Mouse (Mus musculus) bone marrow, adult 2 months (tissue): ENCODE results near the gene Os9. TPM values are rescaled to one million over a fixed set of nuclear protein-coding genes. Genes with fewer than 3 reads are reported as not detected.
A peak's percentile ranks its signal among the peaks of the same experiment; 100 is the strongest.
"Not testable (repeated sequence)": the region's sequence is repeated elsewhere in the genome, so short reads cannot be mapped to it uniquely, and the experiment has no call there.

Experiments used
- H3K27ac ChIP-seq: fragments of 200-500 bp; 2 replicates; pipeline ENCODE4 v1.5.1; 2012; ENCODE audit warnings: low read depth, mild to moderate bottlenecking, control low read depth, inconsistent platforms, low read length; ENCODE audit not compliant: control insufficient read depth, poor library complexity, insufficient read depth
- H3K4me1 ChIP-seq: fragments of 200-500 bp; 2 replicates; pipeline ENCODE4 v1.6.1; 2011; ENCODE audit warnings: low read length; ENCODE audit not compliant: control insufficient read depth, insufficient read depth
- H3K4me3 ChIP-seq: fragments of 200-500 bp; replicated peaks from 2 replicates; pipeline ENCODE3; 2011; ENCODE audit warnings: mild to moderate bottlenecking, low read depth, low read length, control low read depth; ENCODE audit not compliant: control insufficient read depth
- CTCF ChIP-seq: fragments of 200-500 bp; IDR thresholded peaks from 2 replicates; pipeline ENCODE4 v1.5.1; 2011; ENCODE audit warnings: low read length, control low read depth; ENCODE audit not compliant: control insufficient read depth, insufficient read depth
- POLR2A ChIP-seq: fragments of 200-500 bp; IDR thresholded peaks from 2 replicates; pipeline ENCODE4 v1.6.1; 2011; ENCODE audit warnings: low read depth, mild to moderate bottlenecking, control low read depth, low read length, borderline replicate concordance; ENCODE audit not compliant: control insufficient read depth
- WGBS: fragments of 180-500 bp; shearing (Covaris S2); methylation state at CpG from one replicate; pipeline ENCODE4 v1.1.7; 2018; 5-methylcytosine and 5-hydroxymethylcytosine counted together
- polyA plus RNA-seq: library from polyadenylated mRNA; stranded (reverse); fragments of >200 nt; gene quantifications from 2 replicates; pipeline ENCODE4 v1.2.4, GENCODE M21; 2011; ENCODE audit warnings: low replicate concordance; ENCODE audit not compliant: missing spikeins, insufficient read depth, insufficient read length

Gene Os9
- polyA plus RNA-seq, 1 experiment: 69.0 TPM

- WGBS: 7% methylated on average over 4 of the region's 4 CpGs
- Histone ChIP-seq H3K4me1 (peaks cover 3% of the 10 kb centered on the region; the same call in 1 of the 2 replicates), H3K4me3 (peak overlapping the region; percentile 87), H3K27ac (peak overlapping the region; percentile 6; the same call in 1 of the 2 replicates)
- TF ChIP-seq POLR2A (no peak), CTCF (no peak)
These were observed 44.8 kb downstream of the Os9 start for GRCm38 (mm10) chr10:127076082-127076481.

GRCm38 (mm10) chr10:127075651-127076050 is 45.3 kb downstream of the Os9 start:
- no peak for TF ChIP-seq CTCF
- TF ChIP-seq POLR2A: no peak
- WGBS: 3% methylated on average over 8 of the region's 8 CpGs
- Histone ChIP-seq H3K4me3 (peak overlapping the region; percentile 87), H3K27ac (peak overlapping the region; percentile 35), H3K4me1 (peaks cover 5% of the 10 kb centered on the region; the same call in 1 of the 2 replicates)

GRCm38 (mm10) chr10:127075080-127075479 is 45.9 kb downstream of the Os9 start, which contains the start of gene Agap2:
Gene Agap2, plus strand, starts transcription at chr10:127075284.
- peak; percentile 75; the same call in 1 of the 2 replicates for TF ChIP-seq POLR2A
- peak; percentile 76 for TF ChIP-seq CTCF
- H3K4me1 ChIP-seq: peaks cover 5% of the 10 kb centered on the region; the same call in 1 of the 2 replicates
- 3% methylated on average over 9 of the region's 9 CpGs for WGBS
- peak within 1 kb of the TSS; percentile 87 for H3K4me3 ChIP-seq
- peak within 1 kb of the TSS; percentile 35 for H3K27ac ChIP-seq

GRCm38 (mm10) chr10:127073981-127074380 is 47.0 kb downstream of the Os9 start:
- Histone ChIP-seq H3K4me1 (peaks cover 5% of the 10 kb centered on the region; the same call in 1 of the 2 replicates), H3K4me3 (no peak overlapping the region), H3K27ac (no peak overlapping the region)
- 88% methylated on average over 1 of the region's 1 CpGs for WGBS
- TF ChIP-seq POLR2A (no peak), CTCF (no peak)

- not testable (repeated sequence) for H3K4me1 ChIP-seq
These were observed 48.0 kb downstream of the Os9 start for GRCm38 (mm10) chr10:127072969-127073368.

GRCm38 (mm10) chr10:127072270-127072669 is 48.7 kb downstream of the Os9 start:
- 65% methylated on average over 4 of the region's 4 CpGs for WGBS
- not testable (repeated sequence) for H3K27ac ChIP-seq, H3K4me1 ChIP-seq, H3K4me3 ChIP-seq

More at GRCm38 (mm10) chr10:127072969-127073368, 48.0 kb downstream of the Os9 start:
- whole genome bisulfite sequencing: 59% methylated on average over 2 of the region's 2 CpGs
- H3K27ac ChIP-seq, H3K4me3 ChIP-seq: not testable (repeated sequence)

- no peak overlapping the region for H3K4me3 ChIP-seq
- H3K4me1 ChIP-seq: peaks cover 5% of the 10 kb centered on the region; the same call in 1 of the 2 replicates
- WGBS: 49% methylated on average over 9 of the region's 9 CpGs
- no peak overlapping the region for H3K27ac ChIP-seq
- TF ChIP-seq POLR2A (no peak), CTCF (no peak)
These were observed 49.7 kb downstream of the Os9 start for GRCm38 (mm10) chr10:127071203-127071602.

- H3K4me1 ChIP-seq: peaks cover 5% of the 10 kb centered on the region; the same call in 1 of the 2 replicates
- no peak for TF ChIP-seq CTCF
- TF ChIP-seq POLR2A: no peak
- H3K4me3 ChIP-seq: peak within 1 kb of the TSS; percentile 46
- H3K27ac ChIP-seq: no peak within 1 kb of the TSS
- under 1% methylated on average over 36 of the region's 36 CpGs for WGBS
These were observed 50.5 kb downstream of the Os9 start, which contains the start of gene Tspan31 for GRCm38 (mm10) chr10:127070190-127071121. Gene Tspan31, minus strand, starts transcription at chr10:127070264.
